Mouse (Mus musculus) MEL (cell line): ENCODE data around the gene Spata31d1a. TPM values are rescaled to one million over a fixed set of nuclear protein-coding genes. Genes with fewer than 3 reads are reported as not detected.

Source experiments
- DNase-seq: peaks from one replicate; pipeline ENCODE4 v3.0.0; 2011; ENCODE audit warnings: low read depth, low spot score
- H3K27ac ChIP-seq: 2 replicates; pipeline ENCODE4 v1.5.1; 2012; ENCODE audit warnings: low read depth, mild to moderate bottlenecking, control low read depth, low read length, moderate library complexity; ENCODE audit not compliant: control insufficient read depth
- H3K27me3 ChIP-seq, 2 experiments: fragments of 150-350 bp in 1 of 2; sonication (generic) in 1 of 2; 2 replicates each; pipeline ENCODE4 v1.6.1; 2012; ENCODE audit warnings: low read length in 2 of 2, mild to moderate bottlenecking in 2 of 2, improper control_type of control experiment in 1 of 2, moderate library complexity in 1 of 2; ENCODE audit not compliant: insufficient read depth in 2 of 2, control insufficient read depth in 1 of 2
- H3K36me3 ChIP-seq, 2 experiments: 2 replicates each; pipeline ENCODE4 v1.6.1; 2012 to 2014; ENCODE audit warnings: low read length in 2 of 2, improper control_type of control experiment in 1 of 2, inconsistent platforms in 1 of 2, mild to moderate bottlenecking in 1 of 2; ENCODE audit not compliant: insufficient read depth in 2 of 2, control insufficient read depth in 1 of 2
- H3K4me1 ChIP-seq, 2 experiments: fragments of 150-350 bp in 1 of 2; sonication (generic) in 1 of 2; 2 replicates each; pipeline ENCODE4 v1.6.1; 2012; ENCODE audit warnings: low read length in 2 of 2, improper control_type of control experiment in 1 of 2, mild to moderate bottlenecking in 1 of 2; ENCODE audit not compliant: insufficient read depth in 2 of 2, control insufficient read depth in 1 of 2
- H3K4me3 ChIP-seq, 2 experiments: fragments of 150-350 bp in 1 of 2; sonication (generic) in 1 of 2; 2 replicates each; pipeline ENCODE4 v1.5.1; 2012; ENCODE audit warnings: low read depth in 2 of 2, low read length in 2 of 2, mild to moderate bottlenecking in 2 of 2, moderate library complexity in 2 of 2, control low read depth in 1 of 2, improper control_type of control experiment in 1 of 2; ENCODE audit not compliant: control insufficient read depth in 1 of 2, insufficient read depth in 1 of 2
- H3K79me2 ChIP-seq: 2 replicates; pipeline ENCODE4 v1.6.1; 2012; ENCODE audit warnings: mild to moderate bottlenecking, low read length, moderate library complexity; ENCODE audit not compliant: control insufficient read depth, poor library complexity, insufficient read depth
- H3K9ac ChIP-seq: 2 replicates; pipeline ENCODE4 v1.6.1; 2012; ENCODE audit warnings: low read depth, mild to moderate bottlenecking, control low read depth, low read length, moderate library complexity; ENCODE audit not compliant: control insufficient read depth, poor library complexity, severe bottlenecking
- H3K9me3 ChIP-seq: fragments of 150-350 bp; sonication (generic); replicated peaks from 2 replicates; pipeline ENCODE4 v1.6.1; 2012; ENCODE audit warnings: mild to moderate bottlenecking, low read length, improper control_type of control experiment, moderate library complexity; ENCODE audit not compliant: insufficient read depth
- ELF1 ChIP-seq: IDR thresholded peaks from 2 replicates; pipeline ENCODE4 v1.6.1; 2014; ENCODE audit warnings: low read depth, mild to moderate bottlenecking, inconsistent platforms, low read length, improper control_type of control experiment, moderate library complexity
- EP300 ChIP-seq, 2 experiments: IDR thresholded peaks; 2 replicates each; pipeline ENCODE4 v1.6.1; 2011; ENCODE audit warnings: improper control_type of control experiment in 2 of 2, low read length in 2 of 2, low read depth in 1 of 2, mild to moderate bottlenecking in 1 of 2
- ETS1 ChIP-seq: IDR thresholded peaks from 2 replicates; pipeline ENCODE4 v1.6.1; 2012; ENCODE audit warnings: low read depth, mild to moderate bottlenecking, inconsistent platforms, low read length, improper control_type of control experiment, moderate library complexity
- GABPA ChIP-seq: IDR thresholded peaks from 2 replicates; pipeline ENCODE4 v1.6.1; 2012; ENCODE audit warnings: low read depth, mild to moderate bottlenecking, inconsistent platforms, low read length, improper control_type of control experiment, moderate library complexity
- HCFC1 ChIP-seq: IDR thresholded peaks from 2 replicates; pipeline ENCODE4 v1.6.1; 2012; ENCODE audit warnings: low read depth, mild to moderate bottlenecking, inconsistent platforms, low read length, improper control_type of control experiment, moderate library complexity
- JUND ChIP-seq: IDR thresholded peaks from 2 replicates; pipeline ENCODE4 v1.6.1; 2011; ENCODE audit warnings: low read depth, mild to moderate bottlenecking, improper control_type of control experiment, low read length
- KAT2A ChIP-seq: conservative IDR thresholded peaks from 2 replicates; pipeline ENCODE4 v1.6.1; 2012; ENCODE audit warnings: low read depth, low read length, improper control_type of control experiment, inconsistent platforms
- MAFK ChIP-seq: IDR thresholded peaks from 2 replicates; pipeline ENCODE4 v1.6.1; 2011; ENCODE audit warnings: low read depth, mild to moderate bottlenecking, low read length, improper control_type of control experiment, borderline replicate concordance
- MAX ChIP-seq: IDR thresholded peaks from 2 replicates; pipeline ENCODE4 v1.6.1; 2011; ENCODE audit warnings: low read length, improper control_type of control experiment
- MEF2A ChIP-seq: IDR thresholded peaks from 2 replicates; pipeline ENCODE4 v1.6.1; 2014; ENCODE audit warnings: low read depth, mild to moderate bottlenecking, inconsistent platforms, low read length, improper control_type of control experiment; ENCODE audit not compliant: poor library complexity, insufficient replicate concordance, severe bottlenecking; ENCODE audit errors: extremely low read depth
- MXI1 ChIP-seq: IDR thresholded peaks from 2 replicates; pipeline ENCODE4 v1.6.1; 2011; ENCODE audit warnings: mild to moderate bottlenecking, low read depth, low read length, improper control_type of control experiment
- MYC ChIP-seq: IDR thresholded peaks from 2 replicates; pipeline ENCODE4 v1.6.1; 2011; ENCODE audit warnings: low read depth, mild to moderate bottlenecking, low read length, improper control_type of control experiment, moderate library complexity
- POLR2A ChIP-seq, 2 experiments: IDR thresholded peaks; 2 replicates each; pipeline ENCODE4 v1.6.1; 2011 to 2012; ENCODE audit warnings: low read length in 2 of 2, mild to moderate bottlenecking in 2 of 2, control low read depth in 1 of 2, improper control_type of control experiment in 1 of 2, low read depth in 1 of 2, moderate library complexity in 1 of 2; ENCODE audit not compliant: control insufficient read depth in 1 of 2, insufficient read depth in 1 of 2, poor library complexity in 1 of 2
- POLR2AphosphoS2 ChIP-seq: IDR thresholded peaks from 2 replicates; pipeline ENCODE4 v1.6.1; 2011; ENCODE audit warnings: low read length, improper control_type of control experiment
- RCOR1 ChIP-seq: IDR thresholded peaks from 2 replicates; pipeline ENCODE4 v1.6.1; 2012; ENCODE audit warnings: low read depth, mild to moderate bottlenecking, inconsistent platforms, low read length, improper control_type of control experiment
- SIN3A ChIP-seq: IDR thresholded peaks from 2 replicates; pipeline ENCODE4 v1.6.1; 2012; ENCODE audit warnings: low read length, improper control_type of control experiment, inconsistent platforms
- TAL1 ChIP-seq: IDR thresholded peaks from 2 replicates; pipeline ENCODE4 v1.6.1; 2012; ENCODE audit warnings: mild to moderate bottlenecking, inconsistent platforms, low read length, moderate library complexity, mixed read lengths
- USF2 ChIP-seq, 2 experiments: IDR thresholded peaks; 2 replicates each; pipeline ENCODE4 v1.6.1; 2011 to 2012; ENCODE audit warnings: improper control_type of control experiment in 2 of 2, low read length in 2 of 2, borderline replicate concordance in 1 of 2, inconsistent platforms in 1 of 2, low read depth in 1 of 2, mild to moderate bottlenecking in 1 of 2; ENCODE audit not compliant: insufficient read depth in 1 of 2
- ZC3H11A ChIP-seq: IDR thresholded peaks from 2 replicates; pipeline ENCODE4 v1.6.1; 2012; ENCODE audit warnings: low read depth, mild to moderate bottlenecking, inconsistent platforms, low read length, improper control_type of control experiment
- ZKSCAN1 ChIP-seq: IDR thresholded peaks from 2 replicates; pipeline ENCODE4 v1.6.1; 2012; ENCODE audit warnings: low read depth, mild to moderate bottlenecking, inconsistent platforms, low read length, improper control_type of control experiment, moderate library complexity
- ZNF384 ChIP-seq: IDR thresholded peaks from 2 replicates; pipeline ENCODE4 v1.6.1; 2012; ENCODE audit warnings: low read depth, mild to moderate bottlenecking, inconsistent platforms, low read length, improper control_type of control experiment
- polyA plus RNA-seq, 2 experiments: library from polyadenylated mRNA; stranded (reverse) in 1 of 2; unstranded in 1 of 2; fragments of >175 nt in 1 of 2; fragments of >200 nt in 1 of 2; gene quantifications; 2 replicates each; pipeline versions ENCODE4 v1.2.1 to v1.2.4; 2012; ENCODE audit warnings: low replicate concordance in 2 of 2, low read depth in 1 of 2; ENCODE audit not compliant: insufficient read length in 2 of 2, insufficient read depth in 1 of 2, missing spikeins in 1 of 2
- total RNA-seq: library from RNA; depleted of rRNA; stranded (reverse); fragments of 300-350 nt; gene quantifications from 2 replicates; pipeline ENCODE4 v1.2.3, GENCODE M21; 2012

Gene Spata31d1a
- total and polyA plus RNA-seq, 3 experiments, result 0.03 TPM; not detected in 2

- no peak overlapping the region; a peak in 1 of 4 replicates for H3K4me3 ChIP-seq
- TF ChIP-seq SIN3A, result peak; percentile 67
- 0 out of 2 replicates have a peak, but pooled peaks have one; percentile 23 for TF ChIP-seq MXI1
- no peak for TF ChIP-seq USF2 (IDR thresholded peaks at IDR 0.05; ENCODE audit: borderline replicate concordance in 1 of 2, insufficient read depth in 1 of 2, low read depth in 1 of 2, low read length in 2 of 2)
- TF ChIP-seq ELF1, result 0 out of 2 replicates have a peak, but pooled peaks have one; percentile 40
- peak; percentile 16 to 26; a peak in 2 of 4 replicates for TF ChIP-seq EP300 (IDR thresholded peaks at IDR 0.05; ENCODE audit: low read depth in 1 of 2, low read length in 2 of 2)
- peak; percentile 96 for TF ChIP-seq ZNF384
- peak; percentile 47; the same call in 1 of the 2 replicates for TF ChIP-seq HCFC1
- TF ChIP-seq POLR2A (IDR thresholded peaks at IDR 0.05; ENCODE audit: control insufficient read depth in 1 of 2, insufficient read depth in 1 of 2, low read depth in 1 of 2, low read length in 2 of 2, poor library complexity in 1 of 2), result no peak
- TF ChIP-seq MYC, result 0 out of 2 replicates have a peak, but pooled peaks have one; percentile 18
- TF ChIP-seq MAX, result peak; percentile 36; the same call in 1 of the 2 replicates
- no peak for TF ChIP-seq KAT2A
- TF ChIP-seq MEF2A, result peak; percentile 34; the same call in 1 of the 2 replicates
- TF ChIP-seq POLR2AphosphoS2, result no peak
- TF ChIP-seq JUND, result no peak
- TF ChIP-seq ZKSCAN1, result 0 out of 2 replicates have a peak, but pooled peaks have one; percentile 25
- TF ChIP-seq ZC3H11A, result no peak
- TF ChIP-seq MAFK, result no peak
- no peak for TF ChIP-seq TAL1
- TF ChIP-seq ETS1, result peak; percentile 44
- no peak for TF ChIP-seq GABPA
- peak; percentile 18; the same call in 1 of the 2 replicates for TF ChIP-seq RCOR1
- H3K4me1 ChIP-seq, result peaks cover 12 to 35% of the 10 kb centered on the region in 2 experiments
- H3K36me3 ChIP-seq, result peaks cover 0 to 22% of the 10 kb centered on the region in 2 experiments; a peak in 2 of 4 replicates
- peak; percentile 82 for DNase-seq
- no peaks in the 10 kb centered on the region for H3K9me3 ChIP-seq
- peaks cover 20% of the 10 kb centered on the region for H3K79me2 ChIP-seq
- H3K9ac ChIP-seq, result no peak overlapping the region
- peak overlapping the region; percentile 54 for H3K27ac ChIP-seq
- no peaks in the 10 kb centered on the region for H3K27me3 ChIP-seq
Measured at GRCm38 (mm10) chr13:59676316-59677229, 33.6 kb downstream of the Spata31d1a start.
